ENCODE assay signal across 8 mouse cellular contexts in genomic region chr6:120039256-120039563, GRCm38 (mm10). TPM values are rescaled to one million over a fixed set of nuclear protein-coding genes. Genes with fewer than 3 reads are reported as not detected.
DNase-seq lines count a peak whose midpoint lies in the region; ATAC-seq lines count a peak whose summit lies in the region.

No protein-coding gene starts in this region.

- WGBS in forebrain, embryonic 16.5 days: under 1% methylated on average over 9 of the region's 9 CpGs
- under 1% methylated on average over 9 of the region's 9 CpGs for WGBS in liver, embryonic 16.5 days (ENCODE audit: insufficient replicate concordance)
- under 1% methylated on average over 9 of the region's 9 CpGs for WGBS in neural tube, embryonic 15.5 days

- peaks cover 20% of the 10 kb centered on the region for H3K4me1 ChIP-seq in forebrain, embryonic 16.5 days (replicated peaks; ENCODE audit: control insufficient read depth, insufficient read depth, low read length)
- peaks cover 3% of the 10 kb centered on the region; the same call in 1 of the 2 replicates for H3K4me1 ChIP-seq in liver, embryonic 16.5 days (ENCODE audit: control insufficient read depth, low read depth, low read length)
- H3K4me1 ChIP-seq in neural tube, embryonic 15.5 days: peaks cover 22% of the 10 kb centered on the region

- H3K9ac ChIP-seq in forebrain, embryonic 16.5 days (replicated peaks; ENCODE audit: low read depth, low read length): peak overlapping the region; percentile 54
- H3K9ac ChIP-seq in liver, embryonic 16.5 days (ENCODE audit: low read depth, low read length): peak overlapping the region; percentile 54
- H3K9ac ChIP-seq in neural tube, embryonic 15.5 days (replicated peaks): peak overlapping the region; percentile 51

- H3K4me3 ChIP-seq in forebrain, embryonic 16.5 days (replicated peaks; ENCODE audit: low read length): peak overlapping the region; percentile 95
- peak overlapping the region; percentile 99 for H3K4me3 ChIP-seq in liver, embryonic 16.5 days (ENCODE audit: low read depth, low read length)
- H3K4me3 ChIP-seq in neural tube, embryonic 15.5 days (replicated peaks): peak overlapping the region; percentile 94

- peak overlapping the region; percentile 98 for H3K4me2 ChIP-seq in forebrain, embryonic 16.5 days (ENCODE audit: low read length)
- peak overlapping the region; percentile 89 for H3K4me2 ChIP-seq in liver, embryonic 16.5 days (ENCODE audit: low read depth, low read length)
- H3K4me2 ChIP-seq in neural tube, embryonic 15.5 days: peak overlapping the region; percentile 93

- no peaks in the 10 kb centered on the region for H3K27me3 ChIP-seq in forebrain, embryonic 16.5 days (replicated peaks; ENCODE audit: control insufficient read depth, insufficient read depth, low read length)
- H3K27me3 ChIP-seq in liver, embryonic 16.5 days (ENCODE audit: control insufficient read depth, insufficient read depth, low read depth, low read length): no peaks in the 10 kb centered on the region
- no peaks in the 10 kb centered on the region for H3K27me3 ChIP-seq in neural tube, embryonic 15.5 days (replicated peaks)

- no peaks in the 10 kb centered on the region for H3K36me3 ChIP-seq in forebrain, embryonic 16.5 days (ENCODE audit: control insufficient read depth, insufficient read depth)
- 0 out of 2 replicates have a peak, but pooled peaks cover 3% of the 10 kb centered on the region for H3K36me3 ChIP-seq in liver, embryonic 16.5 days (ENCODE audit: control insufficient read depth, insufficient read depth)
- H3K36me3 ChIP-seq in neural tube, embryonic 15.5 days: no peaks in the 10 kb centered on the region

- DNase-seq in right cerebral cortex, postnatal 14 days: peak; percentile 10
- DNase-seq in right cerebral cortex, adult 18-20 months: no peak
- peak; percentile 53 for DNase-seq in c-Kit-positive CD71-positive TER-119-negative erythroid progenitor cells, embryonic 14.5 days (ENCODE audit: low read depth)
- peak; percentile 81 for DNase-seq in induced T-regulatory cell, adult 2 months (ENCODE audit: low read depth)

- ATAC-seq in forebrain, embryonic 16.5 days: 0 out of 2 replicates have a peak, but pooled peaks have one; percentile 0
- ATAC-seq in liver, embryonic 16.5 days (ENCODE audit: low read depth): no peak
- ATAC-seq in neural tube, embryonic 15.5 days (ENCODE audit: low FRiP score): peak; percentile 1; the same call in 1 of the 2 replicates
- no peak for ATAC-seq in megakaryocyte-erythroid progenitor cell, adult 5-6 weeks (replicated peaks; ENCODE audit: low FRiP score, low TSS enrichment, poor library complexity, severe bottlenecking)

- H3K9me3 ChIP-seq in forebrain, embryonic 16.5 days (ENCODE audit: control insufficient read depth, low read length): no peaks in the 10 kb centered on the region
- H3K9me3 ChIP-seq in liver, embryonic 16.5 days (replicated peaks; ENCODE audit: control insufficient read depth, low read length): no peaks in the 10 kb centered on the region
- no peaks in the 10 kb centered on the region for H3K9me3 ChIP-seq in neural tube, embryonic 15.5 days (replicated peaks)

- H3K27ac ChIP-seq in forebrain, embryonic 16.5 days (ENCODE audit: low read length): peak overlapping the region; percentile 82
- peak overlapping the region; percentile 95 for H3K27ac ChIP-seq in liver, embryonic 16.5 days (ENCODE audit: low read length)
- H3K27ac ChIP-seq in neural tube, embryonic 15.5 days (replicated peaks): peak overlapping the region; percentile 81

RNA-seq across cellular contexts. Expression of gene Wnk1, which starts 0.7 kb away (rescaled TPM):
- 40.4 and 53.9 TPM in 2 replicates for polyA plus RNA-seq in forebrain, embryonic 16.5 days (2015; fragmentation: Nextera tagmentation; extraction: Ambion mirVana)
- 23.2 and 28.8 TPM in 2 replicates for polyA plus RNA-seq in liver, embryonic 16.5 days (2015; fragmentation: Nextera tagmentation; extraction: Ambion mirVana)
- polyA plus RNA-seq in neural tube, embryonic 15.5 days (2015; fragmentation: Nextera tagmentation; extraction: Ambion mirVana): 51.4 and 52.4 TPM in 2 replicates
- 268 and 306 TPM in 2 replicates for total RNA-seq in megakaryocyte-erythroid progenitor cell, adult 5-6 weeks (2014; fragmentation: Nextera tagmentation)
- 123 and 192 TPM in 2 replicates for total RNA-seq in megakaryocyte-erythroid progenitor cell, adult 5-6 weeks (2017)

RNA-seq across cellular contexts. Expression of gene Ninj2, which starts 53.9 kb away (rescaled TPM):
- polyA plus RNA-seq in forebrain, embryonic 16.5 days (2015; fragmentation: Nextera tagmentation; extraction: Ambion mirVana): not detected in 2 replicates
- 0.15 and 0.18 TPM in 2 replicates for polyA plus RNA-seq in liver, embryonic 16.5 days (2015; fragmentation: Nextera tagmentation; extraction: Ambion mirVana)
- polyA plus RNA-seq in neural tube, embryonic 15.5 days (2015; fragmentation: Nextera tagmentation; extraction: Ambion mirVana): 0.19 and 0.46 TPM in 2 replicates
- total RNA-seq in megakaryocyte-erythroid progenitor cell, adult 5-6 weeks (2014; fragmentation: Nextera tagmentation): not detected in 2 replicates
- not detected in 2 replicates for total RNA-seq in megakaryocyte-erythroid progenitor cell, adult 5-6 weeks (2017)

Comparison
In these comparisons a context has a peak if more than half of its experiments do, and no peak if none do; other contexts are left out.
1. ATAC-seq: peak in forebrain, embryonic 16.5 days (single experiment) and neural tube, embryonic 15.5 days (single experiment); none in liver, embryonic 16.5 days (single experiment) and megakaryocyte-erythroid progenitor cell, adult 5-6 weeks (single experiment).
2. Peak in every context shown above with its lines, with median percentiles within 50 percentile points of each other: H3K27ac ChIP-seq, H3K4me2 ChIP-seq, H3K4me3 ChIP-seq and H3K9ac ChIP-seq.